Mouse (Mus musculus) forebrain, embryonic 13.5 days (tissue): ENCODE measurements at regions not wholly inside any gene's neighbourhood (a gene's known extent, or its start where the extent isn't known, plus 50 kb on each side); places are given as distances from the start of the nearest gene placed in this dataset.
"Not testable (repeated sequence)": the region's sequence is repeated elsewhere in the genome, so short reads cannot be mapped to it uniquely, and the experiment has no call there.

Experiments used
- ATAC-seq: fragments of 200-750 bp; cut with Nextera tagmentation; 2 replicates; pipeline ENCODE4 v1.8.0; 2017
- H3K27ac ChIP-seq: fragments of 300-500 bp; sonication (generic); 2 replicates; pipeline ENCODE4 v1.5.1; 2015; ENCODE audit warnings: inconsistent platforms, mild to moderate bottlenecking, moderate library complexity
- H3K27me3 ChIP-seq: fragments of 300-500 bp; sonication (generic); 2 replicates; pipeline ENCODE4 v1.6.1; 2015; ENCODE audit warnings: mild to moderate bottlenecking, inconsistent platforms
- H3K36me3 ChIP-seq: fragments of 300-500 bp; sonication (generic); 2 replicates; pipeline ENCODE4 v1.6.1; 2015; ENCODE audit warnings: mild to moderate bottlenecking, inconsistent platforms; ENCODE audit not compliant: poor library complexity, severe bottlenecking
- H3K4me1 ChIP-seq: fragments of 300-500 bp; sonication (generic); 2 replicates; pipeline ENCODE4 v1.6.1; 2015; ENCODE audit warnings: inconsistent platforms
- H3K4me2 ChIP-seq: fragments of 300-500 bp; sonication (generic); 2 replicates; pipeline ENCODE4 v1.6.1; 2015; ENCODE audit warnings: inconsistent platforms, mild to moderate bottlenecking, moderate library complexity
- H3K4me3 ChIP-seq: fragments of 300-500 bp; sonication (generic); 2 replicates; pipeline ENCODE4 v1.5.1; 2015; ENCODE audit warnings: mild to moderate bottlenecking, inconsistent platforms
- H3K9ac ChIP-seq: fragments of 300-500 bp; sonication (generic); 2 replicates; pipeline ENCODE4 v1.6.1; 2015; ENCODE audit warnings: mild to moderate bottlenecking, inconsistent platforms
- H3K9me3 ChIP-seq: fragments of 300-500 bp; sonication (generic); replicated peaks from 2 replicates; pipeline ENCODE4 v1.6.1; 2016; ENCODE audit warnings: inconsistent platforms
- WGBS: fragments of 180-500 bp; shearing (Covaris S2); methylation state at CpG from one replicate; pipeline ENCODE4 v1.1.7; 2015; 5-methylcytosine and 5-hydroxymethylcytosine counted together

GRCm38 (mm10) chr8:7323067-7323675, 1337.9 kb downstream of the Efnb2 start:
- H3K36me3 ChIP-seq: no peaks in the 10 kb centered on the region
- H3K9ac ChIP-seq: no peak overlapping the region
- no peak overlapping the region for H3K27ac ChIP-seq
- H3K9me3 ChIP-seq: no peaks in the 10 kb centered on the region
- H3K4me3 ChIP-seq: no peak overlapping the region
- H3K27me3 ChIP-seq: no peaks in the 10 kb centered on the region
- H3K4me1 ChIP-seq: peaks cover 18% of the 10 kb centered on the region
- ATAC-seq: no peak
- no peak overlapping the region; the same call in 1 of the 2 replicates for H3K4me2 ChIP-seq
- 39% methylated on average over 3 of the region's 3 CpGs for WGBS

- Histone ChIP-seq H3K4me3 (no peak overlapping the region), H3K9me3 (no peaks in the 10 kb centered on the region), H3K36me3 (no peaks in the 10 kb centered on the region), H3K4me2 (no peak overlapping the region; the same call in 1 of the 2 replicates), H3K4me1 (peaks cover 18% of the 10 kb centered on the region), H3K27me3 (no peaks in the 10 kb centered on the region), H3K9ac (no peak overlapping the region), H3K27ac (no peak overlapping the region)
- peak; percentile 69; the same call in 1 of the 2 replicates for ATAC-seq
- WGBS: 13% methylated on average over 12 of the region's 12 CpGs
Measured at GRCm38 (mm10) chr8:7322376-7323066, 1338.5 kb downstream of the Efnb2 start.

- Histone ChIP-seq H3K4me3 (no peak overlapping the region), H3K4me2 (no peak overlapping the region), H3K36me3 (no peaks in the 10 kb centered on the region), H3K4me1 (peaks cover 3% of the 10 kb centered on the region; the same call in 1 of the 2 replicates), H3K9ac (no peak overlapping the region), H3K27me3 (no peaks in the 10 kb centered on the region), H3K27ac (no peak overlapping the region), H3K9me3 (no peaks in the 10 kb centered on the region)
- ATAC-seq: no peak
- WGBS: 42% methylated on average over 4 of the region's 4 CpGs
Measured at GRCm38 (mm10) chr8:7316806-7317355, 1344.2 kb downstream of the Efnb2 start.

GRCm38 (mm10) chr8:7309239-7309638, 1351.8 kb downstream of the Efnb2 start:
- no peak overlapping the region for H3K4me3 ChIP-seq
- 93% methylated on average over 2 of the region's 2 CpGs for WGBS
- ATAC-seq: no peak
- no peak overlapping the region for H3K27ac ChIP-seq
- no peaks in the 10 kb centered on the region for H3K9me3 ChIP-seq
- H3K4me1 ChIP-seq: no peaks in the 10 kb centered on the region
- H3K36me3 ChIP-seq: no peaks in the 10 kb centered on the region
- H3K9ac ChIP-seq: no peak overlapping the region
- H3K27me3 ChIP-seq: no peaks in the 10 kb centered on the region
- H3K4me2 ChIP-seq: no peak overlapping the region

GRCm38 (mm10) chr8:7289361-7289760, 1371.7 kb downstream of the Efnb2 start:
- peak; percentile 57 for ATAC-seq
- Histone ChIP-seq H3K4me2 (no peak overlapping the region), H3K27ac (no peak overlapping the region), H3K27me3 (no peaks in the 10 kb centered on the region), H3K4me3 (no peak overlapping the region), H3K9ac (no peak overlapping the region), H3K36me3 (no peaks in the 10 kb centered on the region), H3K9me3 (no peaks in the 10 kb centered on the region), H3K4me1 (0 out of 2 replicates have a peak, but pooled peaks cover 7% of the 10 kb centered on the region)
- 28% methylated on average over 7 of the region's 7 CpGs for WGBS

- WGBS: 93% methylated on average over 1 of the region's 1 CpGs
- H3K27me3 ChIP-seq: no peaks in the 10 kb centered on the region
- H3K9ac ChIP-seq: no peak overlapping the region
- 0 out of 2 replicates have a peak, but pooled peaks cover 7% of the 10 kb centered on the region for H3K4me1 ChIP-seq
- ATAC-seq: no peak
- no peak overlapping the region for H3K4me3 ChIP-seq
- no peaks in the 10 kb centered on the region for H3K36me3 ChIP-seq
- no peaks in the 10 kb centered on the region for H3K9me3 ChIP-seq
- H3K27ac ChIP-seq: no peak overlapping the region
- H3K4me2 ChIP-seq: no peak overlapping the region
Measured at GRCm38 (mm10) chr8:7286581-7286980, 1374.5 kb downstream of the Efnb2 start.

GRCm38 (mm10) chr8:7267406-7267805, 1393.6 kb downstream of the Efnb2 start:
- Histone ChIP-seq H3K4me3 (no peak overlapping the region), H3K27ac (no peak overlapping the region), H3K4me1 (no peaks in the 10 kb centered on the region), H3K27me3 (no peaks in the 10 kb centered on the region), H3K36me3 (no peaks in the 10 kb centered on the region), H3K9me3 (no peaks in the 10 kb centered on the region), H3K9ac (no peak overlapping the region), H3K4me2 (no peak overlapping the region)
- 65% methylated on average over 3 of the region's 3 CpGs for WGBS
- ATAC-seq: peak; percentile 73; the same call in 1 of the 2 replicates

GRCm38 (mm10) chr8:7254336-7254735, 1406.7 kb downstream of the Efnb2 start:
- not testable (repeated sequence) for H3K9me3 ChIP-seq, H3K4me3 ChIP-seq, ATAC-seq, H3K27me3 ChIP-seq, H3K4me2 ChIP-seq, H3K9ac ChIP-seq, H3K4me1 ChIP-seq, H3K27ac ChIP-seq, H3K36me3 ChIP-seq
- WGBS: 92% methylated on average over 9 of the region's 9 CpGs

- H3K9ac ChIP-seq: no peak overlapping the region
- H3K4me2 ChIP-seq: no peak overlapping the region
- H3K36me3 ChIP-seq: no peaks in the 10 kb centered on the region
- 95% methylated on average over 1 of the region's 1 CpGs for WGBS
- H3K27ac ChIP-seq: no peak overlapping the region
- ATAC-seq: no peak
- H3K4me3 ChIP-seq: no peak overlapping the region
- no peaks in the 10 kb centered on the region for H3K9me3 ChIP-seq
- H3K27me3 ChIP-seq: no peaks in the 10 kb centered on the region
- H3K4me1 ChIP-seq: no peaks in the 10 kb centered on the region
Measured at GRCm38 (mm10) chr8:7240321-7240720, 1420.7 kb downstream of the Efnb2 start.

- Histone ChIP-seq H3K4me2 (no peak overlapping the region), H3K36me3 (no peaks in the 10 kb centered on the region), H3K27me3 (no peaks in the 10 kb centered on the region), H3K9ac (no peak overlapping the region), H3K27ac (no peak overlapping the region), H3K4me1 (no peaks in the 10 kb centered on the region), H3K4me3 (no peak overlapping the region), H3K9me3 (no peaks in the 10 kb centered on the region)
- no peak for ATAC-seq
- WGBS: 74% methylated on average over 3 of the region's 3 CpGs
Measured at GRCm38 (mm10) chr8:7234006-7234405, 1427.0 kb downstream of the Efnb2 start.

GRCm38 (mm10) chr8:7219300-7219699, 1441.7 kb downstream of the Efnb2 start:
- Histone ChIP-seq H3K4me1 (no peaks in the 10 kb centered on the region), H3K27ac (no peak overlapping the region), H3K9me3 (no peaks in the 10 kb centered on the region), H3K4me2 (no peak overlapping the region), H3K4me3 (no peak overlapping the region), H3K27me3 (no peaks in the 10 kb centered on the region), H3K36me3 (no peaks in the 10 kb centered on the region), H3K9ac (no peak overlapping the region)
- WGBS: 75% methylated on average over 3 of the region's 3 CpGs
- no peak for ATAC-seq

GRCm38 (mm10) chr8:7207178-7207577, 1453.9 kb downstream of the Efnb2 start:
- H3K9me3 ChIP-seq: no peaks in the 10 kb centered on the region
- no peak overlapping the region for H3K4me2 ChIP-seq
- no peak for ATAC-seq
- WGBS: 42% methylated on average over 3 of the region's 3 CpGs
- H3K4me1 ChIP-seq: no peaks in the 10 kb centered on the region
- no peak overlapping the region for H3K4me3 ChIP-seq
- H3K27ac ChIP-seq: no peak overlapping the region
- no peak overlapping the region for H3K9ac ChIP-seq
- no peaks in the 10 kb centered on the region for H3K36me3 ChIP-seq
- H3K27me3 ChIP-seq: no peaks in the 10 kb centered on the region
